Mouse (Mus musculus) heart, postnatal 14 days (tissue): Measurements from ENCODE around the gene Rpl9-ps1. TPM values are rescaled to one million over a fixed set of nuclear protein-coding genes. Genes with fewer than 3 reads are reported as not detected.

Experiments used
- DNase-seq, 2 experiments: peaks; one replicate each; pipeline ENCODE4 v3.0.0; 2021 to 2022
- intact Hi-C: fragments of 180-260 bp; cut with DNase I; formaldehyde crosslinking; loops from one replicate; pipeline ENCODE4 v1.15.1; 2025
- total RNA-seq, 2 experiments: library from RNA; stranded (reverse); gene quantifications; 2 replicates each; pipeline ENCODE4 v1.2.3; 2021

The Rpl9-ps1 gene
- total RNA-seq, 2 experiments from 2014 or later, result not detected

GRCm38 (mm10) chr11:83630630-83631029 is 14.8 kb downstream of the Rpl9-ps1 start:
- intact Hi-C loops, result loop anchor here (5.0 kb wide), 1 partner anchor 188 kb away; no protein-coding TSS in a partner anchor
- no peak for DNase-seq

GRCm38 (mm10) chr11:83628808-83629207 is 16.6 kb downstream of the Rpl9-ps1 start:
- intact Hi-C loops, result no loop called here
- no peak for DNase-seq

- intact Hi-C loops, result no loop called here
Observed at GRCm38 (mm10) chr11:83623586-83623985, 21.8 kb downstream of the Rpl9-ps1 start.

GRCm38 (mm10) chr11:83619037-83619436 is 26.4 kb downstream of the Rpl9-ps1 start:
- intact Hi-C loops, result no loop called here
- no peak for DNase-seq

More at GRCm38 (mm10) chr11:83623586-83623985, 21.8 kb downstream of the Rpl9-ps1 start:
- DNase-seq, result no peak

GRCm38 (mm10) chr11:83618238-83618637 is 27.2 kb downstream of the Rpl9-ps1 start:
- intact Hi-C loops, result no loop called here
- no peak for DNase-seq

- no peak for DNase-seq
- intact Hi-C loops, result no loop called here
Observed at GRCm38 (mm10) chr11:83616586-83616985, 28.8 kb downstream of the Rpl9-ps1 start.

- intact Hi-C loops, result no loop called here
- DNase-seq, result no peak
Observed at GRCm38 (mm10) chr11:83610900-83611299, 34.5 kb downstream of the Rpl9-ps1 start.

- intact Hi-C loops, result no loop called here
- DNase-seq, result no peak
Observed at GRCm38 (mm10) chr11:83606396-83606795, 39.0 kb downstream of the Rpl9-ps1 start.

- DNase-seq, result no peak
- intact Hi-C loops, result no loop called here
Observed at GRCm38 (mm10) chr11:83605535-83605934, 39.9 kb downstream of the Rpl9-ps1 start.

- intact Hi-C loops, result no loop called here
- DNase-seq, result no peak
Observed at GRCm38 (mm10) chr11:83604698-83605097, 40.7 kb downstream of the Rpl9-ps1 start.

- no peak for DNase-seq
- intact Hi-C loops, result no loop called here
Observed at GRCm38 (mm10) chr11:83603399-83603798, 42.0 kb downstream of the Rpl9-ps1 start.

- intact Hi-C loops, result no loop called here
- no peak for DNase-seq
Observed at GRCm38 (mm10) chr11:83600576-83600975, 44.8 kb downstream of the Rpl9-ps1 start.

GRCm38 (mm10) chr11:83598991-83599390 is 46.4 kb downstream of the Rpl9-ps1 start:
- no peak for DNase-seq
- intact Hi-C loops, result no loop called here

GRCm38 (mm10) chr11:83598207-83598837 is 47.1 kb downstream of the Rpl9-ps1 start:
- DNase-seq, result no peak
- intact Hi-C loops, result no loop called here

GRCm38 (mm10) chr11:83597796-83598195 is 47.6 kb downstream of the Rpl9-ps1 start:
- no peak for DNase-seq
- intact Hi-C loops, result no loop called here

- no peak for DNase-seq
- intact Hi-C loops, result no loop called here
Observed at GRCm38 (mm10) chr11:83595669-83596455, 49.6 kb downstream of the Rpl9-ps1 start.

Other genes starting within 250 kb of the Rpl9-ps1 start
- gene Rasl10b, start 236.5 kb downstream of the Rpl9-ps1 start, total RNA-seq, result 10 to 100 TPM; 30.4 to 31.9 TPM
- under 1 TPM in 1 of 2 experiments, not detected in 1; 0.24 TPM for gene Gas2l2, start 216.2 kb downstream of the Rpl9-ps1 start, total RNA-seq
- not detected for gene 1700020L24Rik, start 207.9 kb downstream of the Rpl9-ps1 start, total RNA-seq
- gene Mmp28, start 182.6 kb downstream of the Rpl9-ps1 start, total RNA-seq, result 1 to 10 TPM; 7.6 to 9.6 TPM
- gene Taf15, start 172.5 kb downstream of the Rpl9-ps1 start, total RNA-seq, result 10 to 100 TPM; 37.8 to 38.5 TPM
- gene Heatr9, start 123.4 kb downstream of the Rpl9-ps1 start, total RNA-seq, result not detected
- gene Ccl5, start 115.1 kb downstream of the Rpl9-ps1 start, total RNA-seq, result under 1 TPM in 1 of 2 experiments, not detected in 1; 0.93 TPM
- 1 to 10 TPM; 7.9 to 8.9 TPM for gene Ccl9, start 67.0 kb downstream of the Rpl9-ps1 start, total RNA-seq
- gene Ccl6, start 52.5 kb downstream of the Rpl9-ps1 start, total RNA-seq, result 10 to 100 TPM in 1 of 2 experiments, 1 to 10 TPM in 1; 9.9 to 12.8 TPM
- gene Ccl3, start 3.7 kb upstream of the Rpl9-ps1 start, total RNA-seq, result not detected
- not detected for gene Ccl4, start 17.0 kb upstream of the Rpl9-ps1 start, total RNA-seq
- 1 to 10 TPM; 2.2 to 3.1 TPM for gene Wfdc17, start 58.4 kb upstream of the Rpl9-ps1 start, total RNA-seq
- not detected for gene Wfdc18, start 63.4 kb upstream of the Rpl9-ps1 start, total RNA-seq
- gene Wfdc21, start 101.3 kb upstream of the Rpl9-ps1 start, total RNA-seq, result under 1 TPM; 0.76 to 0.80 TPM
- gene Heatr6, start 108.1 kb upstream of the Rpl9-ps1 start, total RNA-seq, result 1 to 10 TPM; 6.1 to 7.7 TPM
- gene Hnf1b, start 204.4 kb upstream of the Rpl9-ps1 start, total RNA-seq, result not detected